Mouse (Mus musculus) midbrain, postnatal 0 days (tissue): ENCODE results near the gene Ccser1. TPM values are rescaled to one million over a fixed set of nuclear protein-coding genes. Genes with fewer than 3 reads are reported as not detected.
A peak's percentile ranks its signal among the peaks of the same experiment; 100 is the strongest.

Source experiments
- ATAC-seq: fragments of 200-750 bp; cut with Nextera tagmentation; 2 replicates; pipeline ENCODE4 v1.8.0; 2017; ENCODE audit warnings: moderate number of reproducible peaks, mild to moderate bottlenecking, moderate TSS enrichment, moderate library complexity; ENCODE audit not compliant: low FRiP score
- DNase-seq: peaks from one replicate; pipeline ENCODE4 v3.0.0-alpha.2; 2015; ENCODE audit warnings: low spot score
- H3K27ac ChIP-seq: fragments of 300-500 bp; sonication (generic); 2 replicates; pipeline ENCODE4 v1.5.1; 2014; ENCODE audit warnings: low read depth, mild to moderate bottlenecking, low read length, mixed read lengths
- H3K27me3 ChIP-seq: fragments of 300-500 bp; sonication (generic); 2 replicates; pipeline ENCODE4 v1.6.1; 2014; ENCODE audit warnings: low read length, control low read depth, mixed read lengths; ENCODE audit not compliant: insufficient read depth
- H3K36me3 ChIP-seq: fragments of 300-500 bp; sonication (generic); 2 replicates; pipeline ENCODE4 v1.6.1; 2014; ENCODE audit warnings: low read length, control low read depth, mixed read lengths; ENCODE audit not compliant: insufficient read depth
- H3K4me1 ChIP-seq: fragments of 300-500 bp; sonication (generic); 2 replicates; pipeline ENCODE4 v1.6.1; 2014; ENCODE audit warnings: mild to moderate bottlenecking, control low read depth, antibody characterized with exemption, low read length, mixed read lengths; ENCODE audit not compliant: insufficient read depth
- H3K4me2 ChIP-seq: fragments of 300-500 bp; sonication (generic); 2 replicates; pipeline ENCODE4 v1.6.1; 2014; ENCODE audit warnings: low read depth, mild to moderate bottlenecking, low read length, mixed read lengths; ENCODE audit not compliant: poor library complexity, severe bottlenecking
- H3K4me3 ChIP-seq: fragments of 300-500 bp; sonication (generic); 2 replicates; pipeline ENCODE4 v1.5.1; 2014; ENCODE audit warnings: low read depth, mild to moderate bottlenecking, low read length, moderate library complexity
- H3K9ac ChIP-seq: fragments of 300-500 bp; sonication (generic); replicated peaks from 2 replicates; pipeline ENCODE4 v1.6.1; 2014; ENCODE audit warnings: mild to moderate bottlenecking, low read length, moderate library complexity, mixed read lengths; ENCODE audit not compliant: poor library complexity, severe bottlenecking
- H3K9me3 ChIP-seq: fragments of 300-500 bp; sonication (generic); 2 replicates; pipeline ENCODE4 v1.6.1; 2016; ENCODE audit warnings: low read length, control low read depth
- CTCF ChIP-seq: IDR thresholded peaks from 2 replicates; pipeline ENCODE4 v1.5.1; 2016; ENCODE audit warnings: antibody characterized with exemption, mild to moderate bottlenecking
- WGBS: fragments of 180-500 bp; shearing (Covaris S2); extraction: QIAGEN DNeasy Blood & Tissue Kit; methylation state at CpG from one replicate; pipeline ENCODE4 v1.1.7; 2014; 5-methylcytosine and 5-hydroxymethylcytosine counted together
- polyA plus RNA-seq: library from polyadenylated mRNA; unstranded; fragments of >200 nt; fragmentation: Nextera tagmentation; extraction: Ambion mirVana; gene quantifications from 2 replicates; pipeline ENCODE4 v1.2.1, GENCODE M21; 2015
- total RNA-seq: library from RNA; depleted of rRNA; stranded (reverse); fragments of >200 nt; gene quantifications from 2 replicates; pipeline ENCODE4 v1.2.3, GENCODE M21; 2014

Gene Ccser1
- total and polyA plus RNA-seq, 2 experiments from 2014 or later = 13.9 to 51.4 TPM

- ATAC-seq (no peak), DNase-seq (no peak)
- Histone ChIP-seq H3K4me2 (no peak overlapping the region), H3K27ac (no peak overlapping the region), H3K36me3 (no peaks in the 10 kb centered on the region), H3K27me3 (no peaks in the 10 kb centered on the region), H3K4me3 (no peak overlapping the region), H3K9me3 (no peaks in the 10 kb centered on the region), H3K9ac (no peak overlapping the region), H3K4me1 (no peaks in the 10 kb centered on the region)
- TF ChIP-seq CTCF = no peak
- WGBS = 52% methylated on average over 3 of the region's 3 CpGs
Observed at GRCm38 (mm10) chr6:62163826-62164225, 983.7 kb downstream of the Ccser1 start.

- Histone ChIP-seq H3K36me3 (no peaks in the 10 kb centered on the region), H3K4me1 (no peaks in the 10 kb centered on the region; the same call in 1 of the 2 replicates), H3K4me2 (no peak overlapping the region), H3K9ac (no peak overlapping the region), H3K27ac (no peak overlapping the region), H3K4me3 (no peak overlapping the region), H3K9me3 (no peaks in the 10 kb centered on the region), H3K27me3 (no peaks in the 10 kb centered on the region)
- ATAC-seq = no peak
- no peak for TF ChIP-seq CTCF
- WGBS = 89% methylated on average over 6 of the region's 6 CpGs
- no peak for DNase-seq
Observed at GRCm38 (mm10) chr6:62196496-62197188, 1016.5 kb downstream of the Ccser1 start.

GRCm38 (mm10) chr6:62198768-62199167 lies 1018.6 kb downstream of the Ccser1 start:
- Histone ChIP-seq H3K9me3 (no peaks in the 10 kb centered on the region), H3K4me1 (no peaks in the 10 kb centered on the region; the same call in 1 of the 2 replicates), H3K27me3 (no peaks in the 10 kb centered on the region), H3K9ac (no peak overlapping the region), H3K4me3 (no peak overlapping the region), H3K4me2 (no peak overlapping the region), H3K36me3 (no peaks in the 10 kb centered on the region), H3K27ac (no peak overlapping the region)
- WGBS = 38% methylated on average over 6 of the region's 6 CpGs
- no peak for TF ChIP-seq CTCF
- no peak for ATAC-seq
- peak; percentile 5 for DNase-seq

- ATAC-seq = no peak
- Histone ChIP-seq H3K4me2 (no peak overlapping the region), H3K4me3 (no peak overlapping the region), H3K9me3 (no peaks in the 10 kb centered on the region), H3K36me3 (no peaks in the 10 kb centered on the region), H3K9ac (no peak overlapping the region), H3K27me3 (no peaks in the 10 kb centered on the region), H3K4me1 (no peaks in the 10 kb centered on the region), H3K27ac (no peak overlapping the region)
- WGBS = 28% methylated on average over 2 of the region's 2 CpGs
- no peak for TF ChIP-seq CTCF
- DNase-seq = peak; percentile 36
Observed at GRCm38 (mm10) chr6:62205013-62205412, 1024.9 kb downstream of the Ccser1 start.

GRCm38 (mm10) chr6:62221856-62222255 lies 1041.7 kb downstream of the Ccser1 start:
- Histone ChIP-seq H3K36me3 (no peaks in the 10 kb centered on the region), H3K27ac (no peak overlapping the region), H3K4me3 (no peak overlapping the region), H3K9me3 (no peaks in the 10 kb centered on the region), H3K27me3 (no peaks in the 10 kb centered on the region), H3K4me2 (no peak overlapping the region), H3K4me1 (no peaks in the 10 kb centered on the region), H3K9ac (no peak overlapping the region)
- TF ChIP-seq CTCF = no peak
- ATAC-seq (no peak), DNase-seq (no peak)
- 35% methylated on average over 1 of the region's 1 CpGs for WGBS

GRCm38 (mm10) chr6:62263899-62264298 lies 1083.8 kb downstream of the Ccser1 start:
- Histone ChIP-seq H3K4me1 (no peaks in the 10 kb centered on the region), H3K9me3 (no peaks in the 10 kb centered on the region), H3K4me2 (no peak overlapping the region), H3K27me3 (no peaks in the 10 kb centered on the region), H3K9ac (no peak overlapping the region), H3K27ac (no peak overlapping the region), H3K36me3 (no peaks in the 10 kb centered on the region), H3K4me3 (no peak overlapping the region)
- no peak for TF ChIP-seq CTCF
- DNase-seq = no peak
- no peak for ATAC-seq
- WGBS = 85% methylated on average over 1 of the region's 1 CpGs
